Mouse (Mus musculus) heart, adult 2 months (tissue): ENCODE data around the gene Tom1l2. TPM values are rescaled to one million over a fixed set of nuclear protein-coding genes. Genes with fewer than 3 reads are reported as not detected.

Experiments
- DNase-seq, 2 experiments: peaks; one replicate each; pipeline ENCODE4 v3.0.0; 2021
- H3K27ac ChIP-seq: fragments of 200-600 bp; 2 replicates; pipeline ENCODE4 v1.8.1; 2022
- H3K27me3 ChIP-seq: fragments of 200-500 bp; 2 replicates; pipeline ENCODE4 v1.6.1; 2012; ENCODE audit warnings: mild to moderate bottlenecking, low read length, inconsistent platforms, mixed read lengths; ENCODE audit not compliant: control insufficient read depth, insufficient read depth
- H3K36me3 ChIP-seq: fragments of 200-500 bp; 2 replicates; pipeline ENCODE4 v1.6.1; 2012; ENCODE audit warnings: low read length, inconsistent platforms; ENCODE audit not compliant: control insufficient read depth, insufficient read depth
- H3K4me1 ChIP-seq: fragments of 200-500 bp; 2 replicates; pipeline ENCODE4 v1.6.1; 2011; ENCODE audit warnings: low read length; ENCODE audit not compliant: control insufficient read depth, insufficient read depth
- H3K4me3 ChIP-seq: fragments of 200-600 bp; 2 replicates; pipeline ENCODE4 v1.8.1; 2022
- H3K79me2 ChIP-seq: fragments of 200-500 bp; replicated peaks from 2 replicates; pipeline ENCODE4 v1.6.1; 2012; ENCODE audit warnings: mild to moderate bottlenecking, inconsistent platforms, low read length, moderate library complexity, mixed read lengths; ENCODE audit not compliant: control insufficient read depth, insufficient read depth
- H3K9ac ChIP-seq: fragments of 200-500 bp; 2 replicates; pipeline ENCODE4 v1.6.1; 2012; ENCODE audit warnings: low read depth, mild to moderate bottlenecking, control low read depth, inconsistent platforms, low read length, mixed read lengths
- CTCF ChIP-seq: fragments of 200-600 bp; IDR thresholded peaks from 2 replicates; pipeline ENCODE4 v1.8.1; 2022; ENCODE audit warnings: antibody characterized with exemption, mild to moderate bottlenecking, moderate library complexity
- EP300 ChIP-seq: fragments of 200-500 bp; IDR thresholded peaks from 2 replicates; pipeline ENCODE4 v1.6.1; 2011; ENCODE audit warnings: low read depth, low read length, control low read depth; ENCODE audit not compliant: insufficient read depth
- POLR2A ChIP-seq: fragments of 200-500 bp; IDR thresholded peaks from 2 replicates; pipeline ENCODE4 v1.6.1; 2011; ENCODE audit warnings: mild to moderate bottlenecking, low read depth, low read length, control low read depth; ENCODE audit not compliant: insufficient read depth
- WGBS: fragments of 180-500 bp; shearing (Covaris S2); methylation state at CpG from one replicate; pipeline ENCODE4 v1.1.7; 2018; 5-methylcytosine and 5-hydroxymethylcytosine counted together
- intact Hi-C: fragments of 180-260 bp; cut with DNase I; formaldehyde crosslinking; loops from one replicate; pipeline ENCODE4 v1.15.1; 2025
- polyA plus RNA-seq: library from polyadenylated mRNA; depleted of rRNA; stranded (reverse); fragments of >200 nt; gene quantifications from 2 replicates; pipeline ENCODE4 v1.2.3, GENCODE M21; 2012
- total RNA-seq, 2 experiments: library from RNA; stranded (reverse); gene quantifications; 2 replicates each; pipeline ENCODE4 v1.2.3; 2021

Tom1l2 gene
- total and polyA plus RNA-seq, 3 experiments: 102 to 123 (median 113) TPM

GRCm38 (mm10) chr11:60213266-60213665, 139.4 kb downstream of the Tom1l2 start:
- H3K27me3 ChIP-seq: no peaks in the 10 kb centered on the region
- peaks cover 26% of the 10 kb centered on the region for H3K4me1 ChIP-seq
- intact Hi-C loops: no loop called here
- H3K27ac ChIP-seq: no peak overlapping the region
- peaks cover 2% of the 10 kb centered on the region for H3K79me2 ChIP-seq
- no peak overlapping the region for H3K9ac ChIP-seq
- H3K36me3 ChIP-seq: no peaks in the 10 kb centered on the region
- TF ChIP-seq POLR2A (no peak), CTCF (no peak), EP300 (no peak)
- WGBS: 71% methylated on average over 6 of the region's 6 CpGs
- no peak for DNase-seq
- H3K4me3 ChIP-seq: no peak overlapping the region

- Histone ChIP-seq H3K79me2 (peaks cover 2% of the 10 kb centered on the region; the same call in 1 of the 2 replicates), H3K4me3 (no peak overlapping the region), H3K4me1 (peaks cover 24% of the 10 kb centered on the region), H3K36me3 (no peaks in the 10 kb centered on the region), H3K9ac (no peak overlapping the region), H3K27me3 (no peaks in the 10 kb centered on the region), H3K27ac (no peak overlapping the region)
- intact Hi-C loops: no loop called here
- TF ChIP-seq CTCF (no peak), POLR2A (no peak), EP300 (no peak)
- WGBS: 66% methylated on average over 12 of the region's 12 CpGs
- DNase-seq: no peak
These were observed 140.9 kb downstream of the Tom1l2 start for GRCm38 (mm10) chr11:60211761-60212160.

- intact Hi-C loops: no loop called here
- Histone ChIP-seq H3K36me3 (no peaks in the 10 kb centered on the region), H3K4me3 (no peak overlapping the region), H3K79me2 (peaks cover 2% of the 10 kb centered on the region; the same call in 1 of the 2 replicates), H3K27me3 (no peaks in the 10 kb centered on the region), H3K9ac (no peak overlapping the region), H3K27ac (peak overlapping the region; percentile 55; the same call in 1 of the 2 replicates), H3K4me1 (peaks cover 24% of the 10 kb centered on the region)
- WGBS: 68% methylated on average over 3 of the region's 3 CpGs
- TF ChIP-seq EP300 (no peak), CTCF (no peak), POLR2A (no peak)
- no peak for DNase-seq
These were observed 141.6 kb downstream of the Tom1l2 start for GRCm38 (mm10) chr11:60211152-60211551.

- Histone ChIP-seq H3K4me1 (peaks cover 24% of the 10 kb centered on the region), H3K27me3 (no peaks in the 10 kb centered on the region), H3K4me3 (peak overlapping the region; percentile 55), H3K27ac (peak overlapping the region; percentile 55), H3K36me3 (no peaks in the 10 kb centered on the region), H3K9ac (peak overlapping the region; percentile 55), H3K79me2 (peaks cover 2% of the 10 kb centered on the region; the same call in 1 of the 2 replicates)
- intact Hi-C loops: no loop called here
- TF ChIP-seq POLR2A (peak; percentile 67; the same call in 1 of the 2 replicates), CTCF (no peak), EP300 (no peak)
- WGBS: 1% methylated on average over 37 of the region's 47 CpGs
- DNase-seq: peak; percentile 93 to 96
These were observed 142.4 kb downstream of the Tom1l2 start for GRCm38 (mm10) chr11:60210305-60210724.

DNA sequence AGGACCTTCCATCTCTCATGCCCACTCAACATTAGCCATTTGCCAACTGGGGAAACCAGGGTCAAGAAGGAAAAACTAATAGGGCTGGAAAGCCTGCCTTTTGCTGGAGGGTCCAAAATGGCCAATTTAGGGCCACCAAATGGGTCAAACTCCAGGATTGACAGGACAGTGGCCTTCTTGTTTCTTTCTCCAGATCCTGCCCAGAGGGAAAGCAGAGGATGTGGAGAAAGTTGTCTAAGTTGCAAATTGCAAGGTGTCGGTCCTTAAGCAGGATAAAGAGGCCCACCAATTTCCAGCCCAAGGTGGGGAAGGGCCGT, 142.8 kb downstream of the Tom1l2 start:
- no peaks in the 10 kb centered on the region for H3K36me3 ChIP-seq
- peaks cover 2% of the 10 kb centered on the region; the same call in 1 of the 2 replicates for H3K79me2 ChIP-seq
- no peak for DNase-seq
- peak overlapping the region; percentile 55 for H3K4me3 ChIP-seq
- no peaks in the 10 kb centered on the region for H3K27me3 ChIP-seq
- peak overlapping the region; percentile 55 for H3K27ac ChIP-seq
- TF ChIP-seq POLR2A (no peak), EP300 (no peak), CTCF (no peak)
- H3K9ac ChIP-seq: peak overlapping the region; percentile 55
- WGBS: 9% methylated on average over 2 of the region's 2 CpGs
- intact Hi-C loops: no loop called here
- peaks cover 24% of the 10 kb centered on the region for H3K4me1 ChIP-seq

DNA sequence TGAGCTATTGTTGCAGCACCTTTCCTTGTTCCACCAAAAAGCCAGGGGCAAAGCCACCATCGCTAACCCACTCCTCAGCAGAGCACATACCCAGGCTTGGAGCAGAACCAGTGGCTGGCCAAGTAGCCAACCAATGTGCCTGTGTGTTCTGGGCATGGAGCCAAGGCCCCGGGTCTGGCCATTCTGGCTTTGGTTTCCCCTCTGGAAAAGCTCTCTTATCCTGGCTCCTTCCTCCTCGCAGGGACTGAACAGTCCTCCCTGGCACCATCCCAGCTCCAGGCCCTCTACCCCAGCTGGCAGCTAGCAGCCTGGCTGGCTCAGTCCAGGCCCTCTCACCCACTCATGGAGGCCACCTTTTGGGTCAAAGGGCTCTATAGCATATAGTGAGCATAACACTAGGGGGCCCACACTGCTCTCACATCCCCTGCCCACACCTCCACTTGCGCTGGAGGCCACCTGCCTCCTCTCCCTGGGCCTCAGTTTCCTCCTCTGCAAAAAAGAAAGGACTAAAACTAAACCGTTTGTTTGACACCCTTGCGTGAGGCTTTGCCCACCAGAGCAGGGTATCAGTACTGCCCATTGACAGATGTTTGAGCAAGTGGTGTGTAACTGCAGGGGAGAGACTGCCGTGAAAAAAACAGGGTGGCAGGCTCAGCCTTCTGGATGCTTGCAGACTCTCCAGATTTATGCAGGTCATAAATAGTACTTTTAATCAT, 143.3 kb downstream of the Tom1l2 start:
- Histone ChIP-seq H3K79me2 (no peaks in the 10 kb centered on the region; the same call in 1 of the 2 replicates), H3K27me3 (no peaks in the 10 kb centered on the region), H3K4me1 (peaks cover 24% of the 10 kb centered on the region), H3K9ac (peak overlapping the region; percentile 35), H3K36me3 (no peaks in the 10 kb centered on the region), H3K27ac (peak overlapping the region; percentile 55), H3K4me3 (peak overlapping the region; percentile 55)
- TF ChIP-seq EP300: 0 out of 2 replicates have a peak, but pooled peaks have one; percentile 18
- TF ChIP-seq CTCF: no peak
- no peak for TF ChIP-seq POLR2A
- intact Hi-C loops: no loop called here
- WGBS: 29% methylated on average over 7 of the region's 7 CpGs
- DNase-seq: peak; percentile 72 to 84
